Mouse (Mus musculus) neutrophil, adult 59 days (primary cell): ENCODE measurements around the gene Olfr9. TPM values are rescaled to one million over a fixed set of nuclear protein-coding genes. Genes with fewer than 3 reads are reported as not detected.

Experiments used
- total RNA-seq, 2 experiments: library from RNA; stranded (reverse); gene quantifications; 1 replicate in 1 of 2; 2 replicates in 1 of 2; pipeline ENCODE4 v1.2.4; 2023

Gene Olfr9
- not detected for total RNA-seq

GRCm38 (mm10) chr10:128989131-128989530, at the start of gene Olfr9:
Olfr9 (plus strand) TSS chr10:128989431.

GRCm38 (mm10) chr10:128960590-128961584, 28.3 kb upstream of the Olfr9 start, which contains the start of gene Mettl7b:
Mettl7b (minus strand) TSS chr10:128960988.

GRCm38 (mm10) chr10:129010288-129010841, 21.1 kb downstream of the Olfr9 start, which contains the start of gene Olfr763:
Olfr763 (plus strand) TSS chr10:129010791.

GRCm38 (mm10) chr10:129039796-129040195, 50.6 kb downstream of the Olfr9 start, which contains the start of gene Olfr764-ps1:
Olfr764-ps1 (minus strand) TSS chr10:129039896.

Other genes with a start within 250 kb of the Olfr9 start
- gene Dgka, start 244.6 kb upstream of the Olfr9 start, total RNA-seq = 10 to 100 TPM; 50.1 to 52.9 TPM
- gene Pym1, start 241.5 kb upstream of the Olfr9 start, total RNA-seq = 10 to 100 TPM; 18.5 to 21.6 TPM
- gene Mmp19, start 198.5 kb upstream of the Olfr9 start, total RNA-seq = 1 to 10 TPM; 4.4 to 6.1 TPM
- 10 to 100 TPM; 67.2 to 71.3 TPM for gene Dnajc14, start 185.4 kb upstream of the Olfr9 start, total RNA-seq
- 1 to 10 TPM; 4.8 to 5.1 TPM for gene Tmem198b, start 185.1 kb upstream of the Olfr9 start, total RNA-seq
- gene Sarnp, start 172.1 kb upstream of the Olfr9 start, total RNA-seq = 10 to 100 TPM; 33.1 to 39.1 TPM
- 10 to 100 TPM; 17.9 to 23.0 TPM for gene Ormdl2, start 167.8 kb upstream of the Olfr9 start, total RNA-seq
- under 1 TPM; 0.15 to 0.20 TPM for gene Gdf11, start 97.7 kb upstream of the Olfr9 start, total RNA-seq
- 100 to 1,000 TPM; 129 to 165 TPM for gene Cd63, start 88.4 kb upstream of the Olfr9 start, total RNA-seq
- gene Rdh5, start 66.5 kb upstream of the Olfr9 start, total RNA-seq = 1 to 10 TPM; 5.5 to 6.2 TPM
- 100 to 1,000 TPM; 100 to 105 TPM for gene Bloc1s1, start 65.4 kb upstream of the Olfr9 start, total RNA-seq
- gene Itga7, start 55.6 kb upstream of the Olfr9 start, total RNA-seq = under 1 TPM; 0.13 to 0.42 TPM
- gene Mettl7b, start 28.4 kb upstream of the Olfr9 start, total RNA-seq = not detected
- gene Olfr763, start 21.4 kb downstream of the Olfr9 start, total RNA-seq = not detected
- gene Olfr764-ps1, start 50.5 kb downstream of the Olfr9 start, total RNA-seq = not detected
- not detected for gene Olfr765, start 60.6 kb downstream of the Olfr9 start, total RNA-seq
- gene Olfr766-ps1, start 79.5 kb downstream of the Olfr9 start, total RNA-seq = not detected
- not detected for gene Olfr767, start 93.5 kb downstream of the Olfr9 start, total RNA-seq
- not detected for gene Olfr768, start 109.9 kb downstream of the Olfr9 start, total RNA-seq
- gene Olfr769, start 128.4 kb downstream of the Olfr9 start, total RNA-seq = not detected
- not detected for gene Olfr770, start 149.6 kb downstream of the Olfr9 start, total RNA-seq
- gene Olfr771, start 175.3 kb downstream of the Olfr9 start, total RNA-seq = not detected
- gene Olfr772, start 188.5 kb downstream of the Olfr9 start, total RNA-seq = not detected
- not detected for gene Olfr773, start 198.0 kb downstream of the Olfr9 start, total RNA-seq
- gene Olfr774, start 246.8 kb downstream of the Olfr9 start, total RNA-seq = not detected